Mouse (Mus musculus) cerebellum, adult 2 months (tissue): Measurements from ENCODE around the gene Ptgr1.

Source experiments
- CTCF ChIP-seq: fragments of 200-500 bp; IDR thresholded peaks from 2 replicates; pipeline ENCODE4 v1.5.1; 2011; ENCODE audit warnings: low read depth, mild to moderate bottlenecking, control low read depth, low read length, moderate library complexity, borderline replicate concordance; ENCODE audit not compliant: insufficient read depth
- POLR2A ChIP-seq: fragments of 200-500 bp; IDR thresholded peaks from 2 replicates; pipeline ENCODE4 v1.6.1; 2011; ENCODE audit warnings: low read length, control low read depth, borderline replicate concordance; ENCODE audit not compliant: insufficient read depth

DNA sequence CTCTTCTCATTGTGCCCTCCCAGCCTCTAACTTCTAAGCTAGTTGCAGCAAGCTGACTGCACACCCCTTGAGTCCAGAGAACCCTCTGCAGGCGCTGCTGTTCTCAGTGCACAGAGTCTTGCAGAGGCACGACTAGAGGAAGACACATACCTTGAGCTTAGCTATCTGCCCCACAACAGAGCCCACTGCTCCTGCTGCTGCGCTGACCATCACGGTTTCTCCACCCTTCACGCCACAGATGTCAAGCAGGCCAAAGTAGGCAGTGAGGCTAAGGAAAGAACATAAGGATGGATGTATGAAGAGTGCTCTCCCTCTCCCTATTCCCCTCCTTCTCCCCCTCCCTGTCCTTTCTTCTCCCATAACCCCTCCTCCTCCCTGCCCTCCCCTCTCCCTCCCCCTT lies 11.2 kb downstream of the Ptgr1 start:
- TF ChIP-seq CTCF (no peak), POLR2A (no peak)
